Mouse (Mus musculus) ES-E14 (cell line): Measurements from ENCODE around the gene Alkbh4.

Source experiments
- ZC3H11A ChIP-seq: IDR thresholded peaks from 2 replicates; pipeline ENCODE4 v1.6.1; 2012; ENCODE audit warnings: low read depth, mild to moderate bottlenecking, inconsistent platforms, low read length, borderline replicate concordance
- ZNF384 ChIP-seq: IDR thresholded peaks from 2 replicates; pipeline ENCODE4 v1.6.1; 2012; ENCODE audit warnings: low read depth, low read length, inconsistent platforms

GRCm38 (mm10) chr5:136142746-136143145 is 6.8 kb downstream of the Alkbh4 start:
- TF ChIP-seq ZNF384, result no peak
- TF ChIP-seq ZC3H11A, result no peak
